Mouse (Mus musculus): ENCODE measurements at regions not wholly inside any gene's neighbourhood (a gene's known extent, or its start where the extent isn't known, plus 50 kb on each side); places are given as distances from the start of the nearest gene placed in this dataset.

DNA sequence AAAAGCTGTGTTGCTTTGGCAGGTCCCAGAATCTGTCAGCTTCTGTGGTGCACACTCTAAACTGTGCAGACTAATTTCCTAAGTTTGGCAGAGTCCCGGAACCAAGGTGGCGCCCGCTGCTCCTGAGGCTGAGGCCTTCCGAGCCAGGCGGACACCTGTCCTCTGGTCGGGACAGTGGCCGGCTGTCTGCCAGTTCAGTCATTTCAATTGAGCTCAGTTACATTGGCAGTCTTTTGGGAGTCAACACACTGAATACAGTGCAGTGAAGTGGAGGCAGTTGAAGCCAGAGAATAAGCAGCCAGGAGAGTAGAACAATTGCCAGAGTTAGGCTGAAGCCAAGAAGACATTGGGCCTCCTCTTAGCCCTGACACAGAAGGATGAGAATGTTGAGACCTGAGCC is 164.2 kb downstream of the Cdh19 start:
- no peak for DNase-seq (ENCODE audit: extremely low spot score in 1 of 2, low spot score in 1 of 2)

DNA sequence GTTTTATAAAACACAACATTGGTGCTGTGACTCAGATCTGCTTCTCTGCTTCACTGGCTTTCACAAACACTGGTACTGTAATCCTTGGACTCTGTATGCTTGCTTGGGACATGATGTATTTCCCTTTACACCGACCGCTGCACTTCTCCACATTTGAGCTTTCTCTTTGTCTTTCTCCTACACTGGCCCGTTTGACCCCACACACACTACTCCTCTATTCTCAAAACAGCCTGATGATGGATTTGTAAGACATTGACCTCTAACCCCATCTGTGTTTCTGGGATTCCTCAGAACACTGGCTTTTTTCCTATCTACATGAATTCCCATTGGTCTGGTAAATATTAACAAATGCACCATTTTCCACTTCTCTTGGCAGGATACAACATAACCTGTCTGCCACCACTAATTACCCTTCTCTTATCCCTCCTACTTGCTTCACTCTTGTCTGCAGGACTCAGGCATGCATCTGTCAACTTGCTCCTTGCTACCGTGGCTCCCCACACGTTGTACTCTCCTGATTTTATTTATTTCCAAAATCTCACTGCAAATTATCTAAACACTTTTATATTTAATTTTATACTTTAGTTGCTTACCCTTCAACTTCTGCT is 178.1 kb downstream of the Cdh19 start:
- no peak for DNase-seq (ENCODE audit: extremely low spot score in 1 of 2, low spot score in 1 of 2)

DNA sequence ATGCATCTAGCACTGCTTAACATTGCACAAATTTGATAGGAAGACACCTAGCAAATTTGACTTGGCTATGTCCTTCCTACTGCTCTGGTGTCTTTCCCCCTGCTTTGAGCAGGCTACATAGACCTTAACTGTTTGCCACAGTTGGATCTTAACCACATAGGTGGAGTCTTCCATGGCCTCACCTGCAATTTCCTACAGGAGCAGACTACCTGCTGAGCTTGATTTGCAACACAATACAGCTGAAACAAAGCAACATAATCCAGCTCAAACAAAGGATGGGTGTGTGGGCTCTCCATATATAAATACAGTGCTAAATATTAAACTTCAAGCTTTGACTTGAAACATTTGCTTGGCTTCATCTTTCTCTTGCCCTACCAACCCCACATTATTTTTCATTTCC is 186.8 kb downstream of the Cdh19 start:
- no peak for DNase-seq (ENCODE audit: extremely low spot score in 1 of 2, low spot score in 1 of 2)

DNA sequence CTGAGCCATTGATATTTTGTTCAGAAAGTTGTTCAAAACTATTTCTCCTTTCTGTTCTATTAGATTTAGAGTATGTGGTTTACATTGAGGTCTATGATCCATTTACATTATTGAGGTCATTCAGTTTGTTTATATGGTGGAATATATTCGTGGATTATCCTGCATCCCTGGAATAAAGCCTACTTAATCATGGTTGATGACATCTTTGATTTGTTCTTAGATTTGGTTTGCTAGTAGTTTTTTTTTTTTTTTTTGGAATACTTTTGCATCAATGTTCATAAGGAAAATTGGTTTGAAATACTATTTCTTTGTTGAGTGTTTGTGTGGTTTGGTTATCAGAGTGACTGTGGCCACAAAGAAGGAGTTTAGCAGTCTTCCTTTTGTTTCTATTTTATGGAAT is 202.0 kb downstream of the Cdh19 start:
- DNase-seq (ENCODE audit: extremely low spot score in 1 of 2, low spot score in 1 of 2): no peak

DNA sequence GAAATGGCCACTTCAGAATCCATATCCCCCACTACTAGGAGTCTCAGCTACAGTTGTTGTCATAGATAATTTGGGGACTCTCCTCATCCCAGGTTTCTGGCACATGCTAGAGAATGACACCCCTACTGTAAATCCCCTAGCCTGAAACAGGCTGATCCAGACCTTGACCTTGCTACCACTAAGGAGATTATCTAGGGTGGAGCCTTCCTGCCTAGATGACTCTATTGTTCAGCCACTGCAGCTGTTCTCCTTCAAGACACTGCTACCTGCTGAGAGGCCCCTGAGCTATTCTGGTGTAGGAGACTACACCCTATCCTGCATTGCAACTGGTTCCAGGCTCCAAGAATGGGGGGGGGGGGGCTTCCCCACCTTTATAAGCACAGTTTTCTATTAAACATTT is 202.5 kb downstream of the Cdh19 start:
- no peak for DNase-seq (ENCODE audit: extremely low spot score in 1 of 2, low spot score in 1 of 2)

DNA sequence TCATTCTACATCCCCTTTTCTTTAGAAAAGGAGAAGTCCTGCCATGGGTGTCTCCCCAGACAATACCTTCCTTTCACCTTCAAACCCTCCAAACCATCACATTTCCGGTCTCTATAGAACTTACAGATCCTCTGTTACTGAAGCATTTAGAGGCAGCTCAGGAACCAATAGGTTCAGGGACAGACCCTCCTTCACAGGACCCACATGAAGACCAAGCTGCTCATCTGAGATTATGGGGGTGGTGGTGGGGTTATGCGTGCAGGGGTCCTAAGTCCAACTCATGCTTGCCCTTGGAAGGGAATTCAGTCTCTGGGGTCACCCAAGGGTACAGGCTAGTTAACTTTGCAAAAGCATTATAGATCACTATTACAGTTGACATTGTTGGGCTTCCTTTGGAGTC is 203.3 kb downstream of the Cdh19 start:
- no peak for DNase-seq (ENCODE audit: extremely low spot score in 1 of 2, low spot score in 1 of 2)

DNA sequence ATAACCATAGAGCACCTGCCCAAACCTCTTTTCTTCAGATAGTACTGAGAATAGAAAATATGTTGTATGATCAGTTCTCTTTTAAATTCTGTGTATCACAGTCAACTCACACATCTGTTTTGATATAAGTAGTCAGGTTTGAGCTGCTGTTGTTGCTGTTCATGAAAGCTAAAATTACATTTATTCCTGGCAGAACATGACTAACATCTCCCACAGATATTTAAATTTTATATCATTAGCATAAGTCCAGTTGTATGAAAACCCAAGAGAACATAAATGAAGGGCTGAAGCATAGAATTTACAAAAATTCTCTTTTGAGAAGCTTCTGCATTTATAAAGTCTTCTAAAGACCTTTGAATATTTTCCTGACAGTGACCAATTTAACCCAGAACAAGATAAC is 252.5 kb downstream of the Cdh19 start:
- peak in 1 of 2 experiments; percentile 8 for DNase-seq (ENCODE audit: extremely low spot score in 1 of 2, low spot score in 1 of 2)

Measured in frontal cortex, adult 2 months (tissue).